Comparison of ENCODE assay signal across 8 mouse cellular contexts in the genomic region with DNA sequence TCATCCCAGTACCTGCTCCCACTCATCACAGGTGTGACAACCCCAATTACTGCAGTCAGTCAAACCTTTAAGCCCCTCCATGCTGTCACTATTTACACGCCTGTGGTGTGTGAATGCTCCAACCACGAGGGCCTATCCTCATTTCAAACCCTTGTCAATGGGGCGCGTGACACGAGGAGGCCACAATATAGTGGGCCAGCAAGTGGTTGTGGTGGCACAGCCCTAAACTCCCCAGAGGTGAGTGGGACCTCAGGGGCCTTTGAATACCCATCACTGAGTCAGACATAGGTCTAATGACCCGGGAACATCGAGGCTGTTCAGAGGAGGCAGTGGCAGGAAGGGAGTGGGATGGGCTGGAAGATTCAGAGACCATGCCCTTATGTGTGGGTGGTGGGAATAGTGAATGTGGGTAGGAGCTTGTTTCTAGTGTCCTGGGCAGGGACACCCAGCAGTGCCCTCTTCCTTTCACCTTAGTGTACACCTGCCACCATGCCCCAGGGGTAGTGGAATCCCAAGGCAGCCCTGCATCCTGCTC. TPM values are rescaled to one million over a fixed set of nuclear protein-coding genes. Genes with fewer than 3 reads are reported as not detected.
A peak's percentile ranks its signal among the peaks of the same experiment; 100 is the strongest.
DNase-seq lines count a peak whose midpoint lies in the region; ATAC-seq and TF ChIP-seq lines count a peak whose summit lies in the region.

No protein-coding gene starts in this region.

- TF ChIP-seq POLR2A in bone marrow macrophage, adult 2 months (IDR thresholded peaks at IDR 0.05; ENCODE audit: borderline replicate concordance, low read depth, low read length) = no peak

- WGBS in heart, embryonic 10.5 days = 66% methylated on average over 7 of the region's 7 CpGs
- WGBS in hindbrain, embryonic 12.5 days = 57% methylated on average over 7 of the region's 7 CpGs
- 63% methylated on average over 7 of the region's 7 CpGs for WGBS in midbrain, embryonic 11.5 days

- no peaks in the 10 kb centered on the region for H3K36me3 ChIP-seq in heart, embryonic 10.5 days
- no peaks in the 10 kb centered on the region for H3K36me3 ChIP-seq in hindbrain, embryonic 12.5 days
- H3K36me3 ChIP-seq in midbrain, embryonic 11.5 days (ENCODE audit: control insufficient read depth, insufficient read depth, low read length) = no peaks in the 10 kb centered on the region

- H3K9ac ChIP-seq in hindbrain, embryonic 12.5 days = peak overlapping the region; percentile 63
- H3K9ac ChIP-seq in midbrain, embryonic 11.5 days (ENCODE audit: low read length) = peak overlapping the region; percentile 61

- peak; percentile 23 for ATAC-seq in hindbrain, embryonic 12.5 days (ENCODE audit: low FRiP score)
- peak; percentile 7; the same call in 1 of the 2 replicates for ATAC-seq in midbrain, embryonic 11.5 days (ENCODE audit: low FRiP score)

- peak overlapping the region; percentile 77 for H3K4me3 ChIP-seq in heart, embryonic 10.5 days
- peak overlapping the region; percentile 61 for H3K4me3 ChIP-seq in bone marrow macrophage, adult 2 months (ENCODE audit: insufficient read depth, low read length)
- peak overlapping the region; percentile 49 for H3K4me3 ChIP-seq in hindbrain, embryonic 12.5 days
- H3K4me3 ChIP-seq in midbrain, embryonic 11.5 days (ENCODE audit: low read depth, low read length) = peak overlapping the region; percentile 42

- H3K4me2 ChIP-seq in hindbrain, embryonic 12.5 days (replicated peaks) = peak overlapping the region; percentile 58
- peak overlapping the region; percentile 80 for H3K4me2 ChIP-seq in midbrain, embryonic 11.5 days

- H3K4me1 ChIP-seq in heart, embryonic 10.5 days = peaks cover 79% of the 10 kb centered on the region
- H3K4me1 ChIP-seq in bone marrow macrophage, adult 2 months (ENCODE audit: control insufficient read depth, insufficient read depth, low read length) = peaks cover 55% of the 10 kb centered on the region
- peaks cover 99% of the 10 kb centered on the region for H3K4me1 ChIP-seq in hindbrain, embryonic 12.5 days
- H3K4me1 ChIP-seq in midbrain, embryonic 11.5 days (ENCODE audit: control insufficient read depth, insufficient read depth, low read length) = peaks cover 63% of the 10 kb centered on the region

- intact Hi-C loops in heart, postnatal 25 days (cut with DNase I) = no loop called here

- no peak for DNase-seq in heart, embryonic 10.5 days (ENCODE audit: low spot score)
- DNase-seq in heart, postnatal 25 days (ENCODE audit: low spot score) = no peak
- DNase-seq in midbrain, embryonic 11.5 days (ENCODE audit: low spot score, missing footprints) = peak; percentile 88
- DNase-seq in gastrocnemius, postnatal 10 days = no peak
- DNase-seq in left cerebral cortex, adult 8-10 months (ENCODE audit: low spot score in 2 of 2) = no peak
- no peak for DNase-seq in spleen, postnatal 10 days (ENCODE audit: low spot score in 2 of 2)

- no peak for TF ChIP-seq CTCF in bone marrow macrophage, adult 2 months (IDR thresholded peaks at IDR 0.05; ENCODE audit: low read depth, low read length)

- H3K27me3 ChIP-seq in heart, embryonic 10.5 days (ENCODE audit: insufficient read depth, poor library complexity, severe bottlenecking) = no peaks in the 10 kb centered on the region
- H3K27me3 ChIP-seq in hindbrain, embryonic 12.5 days = no peaks in the 10 kb centered on the region
- H3K27me3 ChIP-seq in midbrain, embryonic 11.5 days (ENCODE audit: control insufficient read depth, insufficient read depth, low read length) = no peaks in the 10 kb centered on the region

- peak overlapping the region; percentile 89 for H3K27ac ChIP-seq in heart, embryonic 10.5 days
- peak overlapping the region; percentile 28; the same call in 1 of the 2 replicates for H3K27ac ChIP-seq in bone marrow macrophage, adult 2 months (ENCODE audit: insufficient read depth, low read depth, low read length)
- H3K27ac ChIP-seq in hindbrain, embryonic 12.5 days = peak overlapping the region; percentile 91
- H3K27ac ChIP-seq in midbrain, embryonic 11.5 days (ENCODE audit: low read depth, low read length) = peak overlapping the region; percentile 68

- no peaks in the 10 kb centered on the region for H3K9me3 ChIP-seq in heart, embryonic 10.5 days
- H3K9me3 ChIP-seq in hindbrain, embryonic 12.5 days (replicated peaks) = no peaks in the 10 kb centered on the region
- H3K9me3 ChIP-seq in midbrain, embryonic 11.5 days (ENCODE audit: control insufficient read depth, low read length) = no peaks in the 10 kb centered on the region

RNA-seq across cellular contexts. Expression of a gene that starts 21.0 kb away (rescaled TPM):
- 11.6 and 20.5 TPM in 2 replicates for polyA plus RNA-seq in heart, embryonic 10.5 days (2016; fragmentation: Nextera tagmentation; extraction: Ambion mirVana)
- total RNA-seq in heart, postnatal 25 days (2021) = 10 to 100 TPM; 11.9 to 13.8 TPM
- polyA plus RNA-seq in bone marrow macrophage, adult 2 months (2012; ENCODE audit: insufficient read depth, insufficient read length, missing spikeins) = 30.6 and 37.0 TPM in 2 replicates
- 96.7 and 108 TPM in 2 replicates for polyA plus RNA-seq in hindbrain, embryonic 12.5 days (2016; fragmentation: Nextera tagmentation; extraction: Ambion mirVana)
- 45.8 and 48.8 TPM in 2 replicates for polyA plus RNA-seq in midbrain, embryonic 11.5 days (2014; fragmentation: Nextera tagmentation; extraction: Ambion mirVana)
- total RNA-seq in gastrocnemius, postnatal 10 days (2021) = 10 to 100 TPM; 33.1 to 43.9 TPM
- 100 to 1,000 TPM in 1 of 4 experiments, 10 to 100 TPM in 3; 89.1 to 103 (median 96.7) TPM for total RNA-seq in left cerebral cortex, adult 8-10 months (2022)

RNA-seq across cellular contexts. Expression of a gene that starts 28.1 kb away (rescaled TPM):
- polyA plus RNA-seq in heart, embryonic 10.5 days (2016; fragmentation: Nextera tagmentation; extraction: Ambion mirVana) = not detected in 2 replicates
- 1 to 10 TPM in 1 of 2 experiments, not detected in 1; 1.4 TPM for total RNA-seq in heart, postnatal 25 days (2021)
- polyA plus RNA-seq in bone marrow macrophage, adult 2 months (2012; ENCODE audit: insufficient read depth, insufficient read length, missing spikeins) = 5.1 and 8.2 TPM in 2 replicates
- polyA plus RNA-seq in hindbrain, embryonic 12.5 days (2016; fragmentation: Nextera tagmentation; extraction: Ambion mirVana) = 1.8 and 2.8 TPM in 2 replicates
- not detected in 2 replicates for polyA plus RNA-seq in midbrain, embryonic 11.5 days (2014; fragmentation: Nextera tagmentation; extraction: Ambion mirVana)
- total RNA-seq in gastrocnemius, postnatal 10 days (2021) = 1 to 10 TPM in 1 of 2 experiments, not detected in 1; 2.0 TPM
- total RNA-seq in left cerebral cortex, adult 8-10 months (2022) = 1 to 10 TPM in 2 of 4 experiments, not detected in 2; 1.7 to 3.6 TPM

RNA-seq across cellular contexts. Expression of a gene that starts 29.2 kb away (rescaled TPM):
- not detected in 2 replicates for polyA plus RNA-seq in heart, embryonic 10.5 days (2016; fragmentation: Nextera tagmentation; extraction: Ambion mirVana)
- not detected for total RNA-seq in heart, postnatal 25 days (2021)
- not detected in 2 replicates for polyA plus RNA-seq in bone marrow macrophage, adult 2 months (2012; ENCODE audit: insufficient read depth, insufficient read length, missing spikeins)
- polyA plus RNA-seq in hindbrain, embryonic 12.5 days (2016; fragmentation: Nextera tagmentation; extraction: Ambion mirVana) = not detected in 2 replicates
- 0.07 TPM in 1 of 2 replicates, not detected in the other for polyA plus RNA-seq in midbrain, embryonic 11.5 days (2014; fragmentation: Nextera tagmentation; extraction: Ambion mirVana)
- not detected for total RNA-seq in gastrocnemius, postnatal 10 days (2021)
- total RNA-seq in left cerebral cortex, adult 8-10 months (2022) = not detected

RNA-seq across cellular contexts. Expression of a gene that starts 37.3 kb away (rescaled TPM):
- 0.13 TPM in 1 of 2 replicates, not detected in the other for polyA plus RNA-seq in heart, embryonic 10.5 days (2016; fragmentation: Nextera tagmentation; extraction: Ambion mirVana)
- total RNA-seq in heart, postnatal 25 days (2021) = 1 to 10 TPM; 1.7 to 3.1 TPM
- polyA plus RNA-seq in bone marrow macrophage, adult 2 months (2012; ENCODE audit: insufficient read depth, insufficient read length, missing spikeins) = 16.0 and 18.4 TPM in 2 replicates
- polyA plus RNA-seq in hindbrain, embryonic 12.5 days (2016; fragmentation: Nextera tagmentation; extraction: Ambion mirVana) = 0.67 and 0.72 TPM in 2 replicates
- 0.10 and 0.25 TPM in 2 replicates for polyA plus RNA-seq in midbrain, embryonic 11.5 days (2014; fragmentation: Nextera tagmentation; extraction: Ambion mirVana)
- 1 to 10 TPM; 1.9 to 3.5 TPM for total RNA-seq in gastrocnemius, postnatal 10 days (2021)
- 1 to 10 TPM; 2.9 to 4.4 (median 3.5) TPM for total RNA-seq in left cerebral cortex, adult 8-10 months (2022)

RNA-seq across cellular contexts. Expression of a gene that starts 49.6 kb away (rescaled TPM):
- 37.0 and 45.2 TPM in 2 replicates for polyA plus RNA-seq in heart, embryonic 10.5 days (2016; fragmentation: Nextera tagmentation; extraction: Ambion mirVana)
- 10 to 100 TPM; 11.5 to 11.6 TPM for total RNA-seq in heart, postnatal 25 days (2021)
- polyA plus RNA-seq in bone marrow macrophage, adult 2 months (2012; ENCODE audit: insufficient read depth, insufficient read length, missing spikeins) = 11.3 and 12.9 TPM in 2 replicates
- 50.0 and 50.5 TPM in 2 replicates for polyA plus RNA-seq in hindbrain, embryonic 12.5 days (2016; fragmentation: Nextera tagmentation; extraction: Ambion mirVana)
- polyA plus RNA-seq in midbrain, embryonic 11.5 days (2014; fragmentation: Nextera tagmentation; extraction: Ambion mirVana) = 38.8 and 40.5 TPM in 2 replicates
- 10 to 100 TPM in 1 of 2 experiments, 1 to 10 TPM in 1; 9.1 to 10.2 TPM for total RNA-seq in gastrocnemius, postnatal 10 days (2021)
- 10 to 100 TPM; 18.0 to 19.4 (median 19.2) TPM for total RNA-seq in left cerebral cortex, adult 8-10 months (2022)

Comparison
In these comparisons a context has a peak if more than half of its experiments do, and no peak if none do; other contexts are left out.
1. H3K27ac ChIP-seq: peak in every context shown above with its lines; median percentile 91 in hindbrain, embryonic 12.5 days; 89 in heart, embryonic 10.5 days; 68 in midbrain, embryonic 11.5 days; 28 in bone marrow macrophage, adult 2 months.